Mouse (Mus musculus): ENCODE results near the gene Tmem104.

DNA sequence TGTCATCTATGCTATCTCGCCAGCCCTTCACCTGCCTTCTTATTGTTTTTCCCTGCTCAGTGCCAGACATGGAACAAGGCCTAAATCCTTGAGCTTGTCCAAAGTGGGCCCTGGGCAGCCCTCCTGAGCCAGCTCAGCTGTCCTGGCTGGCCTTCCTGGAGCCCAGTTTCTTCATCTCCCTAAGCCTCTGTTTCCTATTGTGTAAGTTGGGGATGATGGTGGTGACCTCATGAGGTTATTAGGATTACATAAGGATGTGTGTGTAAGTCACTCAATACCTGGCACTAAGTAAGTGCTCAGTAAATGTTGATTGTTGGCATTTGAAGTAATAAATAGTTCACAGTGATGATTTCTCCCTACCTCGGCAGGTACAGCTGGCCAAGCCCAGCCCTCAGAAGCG lies 20.5 kb upstream of the Tmem104 start:
- TF ChIP-seq TCF3 (IDR thresholded peaks at IDR 0.05; ENCODE audit: insufficient read length, low read depth) = no peak
- no peak for TF ChIP-seq MAX (IDR thresholded peaks at IDR 0.05; ENCODE audit: low read depth)
- no peak for TF ChIP-seq POLR2A (IDR thresholded peaks at IDR 0.05; ENCODE audit: insufficient read length, low read depth)
- no peak for TF ChIP-seq POLR2AphosphoS2 (IDR thresholded peaks at IDR 0.05; ENCODE audit: insufficient read length, low read depth)
- TF ChIP-seq REST (IDR thresholded peaks at IDR 0.05; ENCODE audit: insufficient read depth, insufficient read length) = no peak
- no peak for TF ChIP-seq MYOD1 (IDR thresholded peaks at IDR 0.05; ENCODE audit: control insufficient read depth in 1 of 3, insufficient read length in 2 of 3, low read depth in 2 of 3)

Measured in myocyte (in vitro differentiated cells).